Mouse (Mus musculus) ES-Bruce4 (cell line): ENCODE measurements around the gene Nfib.

Experiments used
- CTCF ChIP-seq: IDR thresholded peaks from one replicate; pipeline ENCODE4 v1.8.1; 2011; ENCODE audit warnings: low read depth, low read length
- POLR2A ChIP-seq: IDR thresholded peaks from one replicate; pipeline ENCODE4 v1.8.1; 2011; ENCODE audit warnings: low read length; ENCODE audit not compliant: insufficient read depth

DNA sequence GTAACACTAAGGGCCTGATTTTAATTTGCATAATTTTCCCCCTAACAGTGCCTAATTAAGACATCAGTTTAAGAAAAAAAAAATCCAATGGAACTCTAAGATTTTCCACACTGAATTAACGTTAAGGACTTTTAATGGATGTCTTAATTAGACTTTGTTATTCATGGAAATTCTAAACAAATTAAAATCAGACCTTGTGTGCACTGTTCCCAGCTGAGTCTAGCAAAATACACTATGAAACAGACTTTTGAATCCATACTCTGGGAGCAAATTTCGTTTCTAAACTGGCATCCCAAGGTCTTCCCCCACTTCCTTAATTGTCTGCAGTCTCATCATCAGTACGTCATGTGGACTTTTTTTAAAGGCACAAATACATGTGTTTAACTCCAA is 379.4 kb downstream of the Nfib start:
- TF ChIP-seq POLR2A = no peak
- TF ChIP-seq CTCF = no peak
